Mouse (Mus musculus) midbrain, embryonic 12.5 days (tissue): ENCODE data around the gene Syt5. TPM values are rescaled to one million over a fixed set of nuclear protein-coding genes. Genes with fewer than 3 reads are reported as not detected.

ENCODE experiments used
- ATAC-seq: fragments of 200-750 bp; cut with Nextera tagmentation; 2 replicates; pipeline ENCODE4 v1.8.0; 2017; ENCODE audit warnings: low read depth, moderate TSS enrichment, moderate library complexity; ENCODE audit not compliant: low FRiP score
- H3K27ac ChIP-seq: fragments of 300-500 bp; sonication (generic); replicated peaks from 2 replicates; pipeline ENCODE4 v1.5.1; 2016; ENCODE audit warnings: mild to moderate bottlenecking
- H3K27me3 ChIP-seq: fragments of 300-500 bp; sonication (generic); 2 replicates; pipeline ENCODE4 v1.6.1; 2016; ENCODE audit warnings: mild to moderate bottlenecking
- H3K36me3 ChIP-seq: fragments of 300-500 bp; sonication (generic); 2 replicates; pipeline ENCODE4 v1.6.1; 2016
- H3K4me1 ChIP-seq: fragments of 300-500 bp; sonication (generic); 2 replicates; pipeline ENCODE4 v1.6.1; 2016
- H3K4me2 ChIP-seq: fragments of 300-500 bp; sonication (generic); replicated peaks from 2 replicates; pipeline ENCODE4 v1.6.1; 2016; ENCODE audit warnings: mild to moderate bottlenecking, moderate library complexity
- H3K4me3 ChIP-seq: fragments of 300-500 bp; sonication (generic); 2 replicates; pipeline ENCODE4 v1.5.1; 2016; ENCODE audit warnings: mild to moderate bottlenecking
- H3K9ac ChIP-seq: fragments of 300-500 bp; sonication (generic); replicated peaks from 2 replicates; pipeline ENCODE4 v1.6.1; 2016; ENCODE audit warnings: mild to moderate bottlenecking, moderate library complexity
- H3K9me3 ChIP-seq: fragments of 300-500 bp; sonication (generic); 2 replicates; pipeline ENCODE4 v1.6.1; 2016; ENCODE audit warnings: mild to moderate bottlenecking
- WGBS: fragments of 180-500 bp; shearing (Covaris S2); methylation state at CpG from one replicate; pipeline ENCODE4 v1.1.7; 2016; 5-methylcytosine and 5-hydroxymethylcytosine counted together
- microRNA-seq: library from miRNA; unstranded; fragments of <30 nt; microRNA quantifications from one replicate; pipeline ENCODE4, GENCODE M21; 2017
- polyA plus RNA-seq: library from polyadenylated mRNA; unstranded; fragments of >200 nt; fragmentation: Nextera tagmentation; extraction: Ambion mirVana; gene quantifications from 2 replicates; pipeline ENCODE4 v1.2.1, GENCODE M21; 2016

The Syt5 gene
- polyA plus RNA-seq, 1 experiment from 2014 or later = 33.8 TPM

- Histone ChIP-seq H3K4me3 (no peak overlapping the region), H3K27me3 (no peaks in the 10 kb centered on the region), H3K4me2 (no peak overlapping the region), H3K27ac (no peak overlapping the region), H3K4me1 (peaks cover 3% of the 10 kb centered on the region; the same call in 1 of the 2 replicates), H3K9ac (no peak overlapping the region), H3K9me3 (no peaks in the 10 kb centered on the region), H3K36me3 (peaks cover 79% of the 10 kb centered on the region)
- ATAC-seq = no peak
- 93% methylated on average over 13 of the region's 13 CpGs for WGBS
These were observed 54.8 kb downstream of the Syt5 start for GRCm38 (mm10) chr7:4492284-4493224.

GRCm38 (mm10) chr7:4491308-4491707 lies 56.0 kb downstream of the Syt5 start:
- Histone ChIP-seq H3K4me1 (no peaks in the 10 kb centered on the region), H3K4me3 (no peak overlapping the region), H3K9me3 (no peaks in the 10 kb centered on the region), H3K27ac (no peak overlapping the region), H3K27me3 (no peaks in the 10 kb centered on the region), H3K4me2 (no peak overlapping the region), H3K36me3 (peaks cover 78% of the 10 kb centered on the region), H3K9ac (no peak overlapping the region)
- 91% methylated on average over 6 of the region's 6 CpGs for WGBS
- ATAC-seq = no peak

Small RNAs within 50 kb of the gene (microRNA-seq; reads per million reads assigned to microRNA genes)
- gene Gm23577 = not detected

Other genes starting within 250 kb of the Syt5 start
- not detected in 2 replicates for gene Ncr1, start 209.8 kb downstream of the Syt5 start, polyA plus RNA-seq
- gene Gp6, start 149.8 kb downstream of the Syt5 start, polyA plus RNA-seq = 0.11 and 0.13 TPM in 2 replicates
- 28.6 and 30.9 TPM in 2 replicates for gene Rdh13, start 101.9 kb downstream of the Syt5 start, polyA plus RNA-seq
- 4.6 and 5.6 TPM in 2 replicates for gene Eps8l1, start 86.9 kb downstream of the Syt5 start, polyA plus RNA-seq
- gene Ppp1r12c, start 45.9 kb downstream of the Syt5 start, polyA plus RNA-seq = 61.2 and 67.3 TPM in 2 replicates
- 10.9 and 11.1 TPM in 2 replicates for gene Tnnt1, start 31.2 kb downstream of the Syt5 start, polyA plus RNA-seq
- gene Tnni3, start 23.3 kb downstream of the Syt5 start, polyA plus RNA-seq = 1.9 and 3.3 TPM in 2 replicates
- gene Dnaaf3, start 15.1 kb downstream of the Syt5 start, polyA plus RNA-seq = 1.9 and 2.1 TPM in 2 replicates
- 0.10 and 0.14 TPM in 2 replicates for gene Ptprh, start 56.5 kb upstream of the Syt5 start, polyA plus RNA-seq
- 2.8 TPM in 2 replicates for gene Tmem86b, start 83.9 kb upstream of the Syt5 start, polyA plus RNA-seq
- 13.8 and 13.9 TPM in 2 replicates for gene Ppp6r1, start 111.5 kb upstream of the Syt5 start, polyA plus RNA-seq
- gene Hspbp1, start 137.5 kb upstream of the Syt5 start, polyA plus RNA-seq = 111 and 113 TPM in 2 replicates
- 5.4 and 5.7 TPM in 2 replicates for gene Brsk1, start 143.1 kb upstream of the Syt5 start, polyA plus RNA-seq
- 0.18 and 0.20 TPM in 2 replicates for gene Tmem150b, start 177.7 kb upstream of the Syt5 start, polyA plus RNA-seq
- gene Kmt5c, start 192.6 kb upstream of the Syt5 start, polyA plus RNA-seq = 89.3 and 91.6 TPM in 2 replicates
- gene Cox6b2, start 205.6 kb upstream of the Syt5 start, polyA plus RNA-seq = 33.7 and 45.8 TPM in 2 replicates
- gene Fam71e2, start 223.8 kb upstream of the Syt5 start, polyA plus RNA-seq = not detected in 2 replicates
- gene Il11, start 235.3 kb upstream of the Syt5 start, polyA plus RNA-seq = 0.36 and 0.38 TPM in 2 replicates
- not detected in 2 replicates for gene Tmem190, start 235.4 kb upstream of the Syt5 start, polyA plus RNA-seq
- gene Tmem238, start 242.1 kb upstream of the Syt5 start, polyA plus RNA-seq = 2.5 TPM in 2 replicates
- gene Rpl28, start 245.3 kb upstream of the Syt5 start, polyA plus RNA-seq = 300 and 313 TPM in 2 replicates